Mouse (Mus musculus) ovary, postnatal 10 days (tissue): ENCODE data around the gene Tmem108.

Source experiments
- DNase-seq: peaks from one replicate; pipeline ENCODE4 v3.0.0; 2022; ENCODE audit warnings: low spot score

The Tmem108 gene

DNA sequence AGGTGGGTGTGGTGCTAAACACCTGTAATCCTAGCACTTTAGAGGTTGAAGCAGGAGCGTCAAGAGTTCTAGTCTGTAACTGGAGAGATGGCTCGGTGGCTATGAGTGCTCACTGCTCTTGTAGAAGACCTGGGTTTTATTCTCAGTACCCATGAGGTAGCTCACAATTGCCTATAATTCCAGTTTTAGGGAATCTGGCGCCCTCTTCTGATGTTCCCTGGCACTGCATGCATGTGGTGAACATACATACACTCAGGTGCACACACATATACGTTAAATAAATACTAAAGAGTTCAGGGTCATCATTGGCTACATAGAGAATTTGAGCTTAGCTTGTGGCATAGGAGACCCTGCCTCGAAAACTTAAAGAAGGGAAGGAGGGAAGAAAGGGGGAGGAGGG lies 317.0 kb downstream of the Tmem108 start:
- no peak for DNase-seq

DNA sequence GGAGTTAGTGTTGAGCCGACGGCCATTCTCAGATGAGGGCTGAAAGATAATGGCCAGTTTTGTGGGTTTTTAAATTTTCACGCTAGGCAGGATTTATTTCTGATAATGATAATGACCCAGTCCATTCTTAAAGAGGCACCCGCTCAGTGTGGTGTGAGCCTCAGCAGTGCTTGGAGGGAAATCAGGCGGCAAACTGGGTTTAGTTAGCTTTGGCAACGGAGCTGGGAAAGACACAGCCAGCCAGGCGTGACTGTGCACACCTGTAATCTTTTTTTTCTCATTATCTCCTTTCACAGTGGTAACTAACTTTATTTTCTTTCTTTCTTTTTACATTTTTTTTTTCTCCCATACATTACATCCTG lies 317.8 kb downstream of the Tmem108 start:
- DNase-seq = no peak

DNA sequence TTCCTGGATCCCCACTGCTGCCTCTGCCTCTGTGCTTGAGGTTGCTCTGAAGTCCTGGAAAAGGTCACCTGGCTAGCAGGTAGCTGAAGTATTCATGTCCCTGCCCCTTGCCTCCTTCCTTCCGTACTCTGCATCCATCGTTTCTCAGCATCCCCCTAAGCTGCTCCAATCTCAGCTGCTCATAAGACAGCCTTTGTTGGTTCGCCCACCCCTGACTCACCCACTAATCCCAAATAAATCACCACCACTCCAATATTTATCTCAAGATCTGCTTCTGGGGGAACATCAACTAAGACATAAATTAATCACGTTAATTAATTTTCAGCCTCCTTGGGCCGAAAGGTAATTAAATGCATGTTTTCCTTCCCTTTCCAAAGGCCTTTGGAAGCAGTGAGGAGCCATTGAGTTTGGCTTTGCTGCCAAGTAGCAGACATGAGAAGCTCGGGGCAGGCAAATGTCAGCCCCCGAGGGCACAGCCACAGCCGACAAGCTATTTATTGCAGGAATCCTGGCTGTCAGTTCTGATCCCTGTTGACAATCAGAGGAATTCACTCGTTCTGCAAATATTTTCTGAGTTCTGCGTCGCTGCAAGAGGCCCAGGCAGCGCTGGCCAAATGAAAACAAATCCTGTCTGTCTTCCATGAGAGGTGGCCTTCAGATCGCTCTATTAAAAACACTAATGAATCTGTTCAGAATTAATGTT lies 318.4 kb downstream of the Tmem108 start:
- no peak for DNase-seq

DNA sequence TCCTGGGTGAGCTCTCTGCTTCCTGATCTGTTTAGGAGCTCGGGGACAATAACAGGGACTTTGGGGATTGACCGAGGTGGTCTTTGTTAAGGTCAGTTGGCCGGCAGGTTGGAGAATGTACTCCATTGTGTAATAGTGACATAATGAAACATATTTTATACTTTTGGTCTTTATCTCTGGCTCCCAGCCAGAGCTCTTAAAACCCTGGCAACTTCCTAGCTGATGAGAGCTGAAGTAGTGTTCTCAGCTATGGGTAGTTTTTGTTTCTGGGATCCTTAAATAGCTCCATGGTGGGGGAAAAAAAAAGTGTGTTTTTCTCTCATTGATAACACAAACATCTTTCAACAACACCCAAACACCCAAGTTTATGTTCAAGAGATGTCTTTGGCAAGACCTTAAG lies 321.0 kb downstream of the Tmem108 start:
- DNase-seq = no peak

DNA sequence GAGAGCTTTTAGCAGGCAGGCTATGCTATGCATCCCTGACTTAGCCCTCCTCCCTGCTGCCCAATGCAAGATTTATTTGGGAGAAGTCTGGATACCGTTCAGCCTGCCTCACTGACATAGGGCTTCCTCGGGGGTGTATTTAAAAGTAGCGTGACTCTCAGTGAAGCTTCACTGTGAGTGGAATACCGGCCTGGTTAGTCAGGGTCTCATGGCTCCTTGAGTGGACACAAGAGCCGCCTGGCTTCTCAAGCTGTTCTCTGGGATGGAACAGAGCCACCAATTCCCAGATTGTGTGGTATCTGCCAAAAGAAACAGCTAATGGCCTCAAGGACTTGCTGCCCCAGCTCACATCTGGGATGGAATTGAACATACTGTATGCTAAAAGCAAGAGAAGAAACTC lies 324.5 kb downstream of the Tmem108 start:
- no peak for DNase-seq

DNA sequence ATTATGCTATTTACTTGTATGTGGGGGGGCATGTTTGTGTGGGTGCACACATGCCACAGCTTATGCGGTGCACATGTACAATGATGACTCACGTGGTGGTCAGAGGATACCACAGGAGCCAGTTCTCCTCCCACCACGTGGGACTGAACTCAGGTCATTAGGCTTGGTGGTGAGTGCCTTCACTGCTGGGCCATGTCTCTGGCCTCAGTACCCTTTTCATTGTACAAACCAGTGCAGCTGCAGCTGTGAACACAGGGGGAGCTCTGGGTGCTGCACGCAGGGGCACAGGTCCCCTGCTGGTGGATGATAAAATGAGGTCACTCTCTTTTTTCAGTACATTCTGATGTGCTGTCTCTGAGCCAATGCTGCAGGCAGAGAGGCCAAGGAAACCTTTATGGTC lies 327.5 kb downstream of the Tmem108 start:
- DNase-seq = no peak
